Mouse (Mus musculus): Measurements from ENCODE around the gene Acsbg2.
"Not testable (repeated sequence)": the region's sequence is repeated elsewhere in the genome, so short reads cannot be mapped to it uniquely, and the experiment has no call there.

Acsbg2 gene

DNA sequence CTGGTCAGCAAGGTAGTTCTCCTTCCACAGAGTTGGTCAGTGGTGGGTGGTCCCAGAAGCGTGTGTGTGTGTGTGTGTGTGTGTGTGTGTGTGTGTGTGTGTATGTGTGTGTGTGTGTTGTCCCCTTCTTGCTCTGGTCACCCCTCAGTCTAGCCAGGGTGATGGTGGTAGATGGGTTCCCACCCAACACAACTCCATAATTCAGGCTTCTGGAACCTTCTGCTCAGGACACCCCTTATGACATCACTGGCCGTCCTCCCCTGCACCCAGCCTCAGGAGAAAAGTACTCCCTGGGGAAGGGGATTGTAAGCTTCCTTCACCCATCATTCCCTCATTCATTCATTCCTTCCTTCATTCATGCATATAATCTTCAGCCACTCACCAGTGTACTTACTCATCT is at the start of gene Acsbg2:
TSS of gene Acsbg2 (minus strand) at position 211 of the 400 bp plus-strand sequence.
- DNase-seq (ENCODE audit: low read depth) = no peak

GRCm38 (mm10) chr17:56919725-56920124 is 45.5 kb upstream of the Acsbg2 start:
- no peak for DNase-seq (ENCODE audit: low read depth)

GRCm38 (mm10) chr17:56917166-56917565 is 42.9 kb upstream of the Acsbg2 start:
- peak; percentile 60 for DNase-seq (ENCODE audit: low read depth)

GRCm38 (mm10) chr17:56913444-56913843 is 39.2 kb upstream of the Acsbg2 start:
- DNase-seq (ENCODE audit: low read depth) = no peak

GRCm38 (mm10) chr17:56913023-56913422 is 38.8 kb upstream of the Acsbg2 start:
- no peak for DNase-seq (ENCODE audit: low read depth)

GRCm38 (mm10) chr17:56909764-56910163 is 35.5 kb upstream of the Acsbg2 start:
- not testable (repeated sequence) for DNase-seq (ENCODE audit: low read depth)

GRCm38 (mm10) chr17:56907887-56908286 is 33.6 kb upstream of the Acsbg2 start:
- DNase-seq (ENCODE audit: low read depth) = no peak

- no peak for DNase-seq (ENCODE audit: low read depth)
Measured at GRCm38 (mm10) chr17:56907096-56907495, 32.8 kb upstream of the Acsbg2 start.

GRCm38 (mm10) chr17:56906166-56906565 is 31.9 kb upstream of the Acsbg2 start:
- no peak for DNase-seq (ENCODE audit: low read depth)

- DNase-seq (ENCODE audit: low read depth) = no peak
Measured at GRCm38 (mm10) chr17:56902698-56903097, 28.5 kb upstream of the Acsbg2 start.

DNA sequence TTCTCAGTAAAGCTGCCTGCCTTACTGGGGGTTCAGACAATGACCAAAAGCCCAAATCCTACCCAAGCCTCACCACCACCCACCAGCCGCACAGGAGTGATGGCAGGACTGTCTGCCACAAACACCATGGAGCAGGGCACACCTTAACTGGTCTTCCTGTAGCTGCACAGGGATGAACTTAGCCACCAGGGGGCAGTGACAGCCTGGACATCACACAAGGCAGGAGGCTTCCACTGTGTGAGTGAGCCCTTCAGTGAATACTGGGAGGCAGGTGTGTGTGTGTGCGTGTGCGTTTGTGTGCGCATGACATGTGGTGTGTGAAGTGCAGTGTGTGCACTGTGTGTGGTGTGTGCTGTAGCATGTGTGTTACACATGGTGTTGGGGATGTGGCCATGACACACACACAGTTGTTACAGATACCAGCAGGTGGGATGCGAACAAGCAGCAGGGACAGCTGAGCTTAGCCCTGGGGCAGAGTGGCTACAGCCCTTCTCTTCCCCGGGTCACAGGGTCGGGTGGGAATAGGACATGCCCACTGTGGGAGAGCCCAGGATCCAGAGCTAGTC is 23.5 kb upstream of the Acsbg2 start:
- peak; percentile 37 for DNase-seq (ENCODE audit: low read depth)

DNA sequence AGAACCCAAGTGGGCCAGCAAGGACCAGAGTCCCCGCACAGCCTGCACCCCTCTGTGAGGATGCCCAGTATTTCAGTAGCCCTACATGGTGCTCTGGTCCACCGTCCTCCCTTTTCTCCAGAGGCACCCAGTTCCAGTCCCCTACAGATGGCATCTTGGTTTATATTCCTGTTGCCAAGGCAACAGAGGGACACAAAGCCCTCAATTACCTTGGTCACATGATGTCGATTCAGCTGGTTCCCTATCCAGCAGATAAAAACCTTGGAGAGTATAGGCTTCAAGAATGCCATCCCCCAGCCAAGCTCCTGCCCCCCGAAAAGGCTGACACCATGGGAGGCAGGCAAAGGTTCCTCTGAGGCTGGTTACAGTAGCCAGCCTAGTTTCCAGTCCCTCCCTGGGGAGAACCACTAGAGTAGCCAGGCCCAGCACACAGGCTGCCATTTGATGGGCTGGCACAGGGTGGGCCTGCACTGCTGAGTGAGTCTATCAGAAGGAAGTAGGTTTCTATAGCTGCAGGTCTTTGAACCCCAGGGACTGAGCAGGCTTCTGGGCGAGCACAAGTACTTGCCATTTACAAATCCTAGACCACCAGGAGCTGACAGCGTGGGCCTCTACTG is 22.4 kb upstream of the Acsbg2 start:
- DNase-seq (ENCODE audit: low read depth) = no peak

DNA sequence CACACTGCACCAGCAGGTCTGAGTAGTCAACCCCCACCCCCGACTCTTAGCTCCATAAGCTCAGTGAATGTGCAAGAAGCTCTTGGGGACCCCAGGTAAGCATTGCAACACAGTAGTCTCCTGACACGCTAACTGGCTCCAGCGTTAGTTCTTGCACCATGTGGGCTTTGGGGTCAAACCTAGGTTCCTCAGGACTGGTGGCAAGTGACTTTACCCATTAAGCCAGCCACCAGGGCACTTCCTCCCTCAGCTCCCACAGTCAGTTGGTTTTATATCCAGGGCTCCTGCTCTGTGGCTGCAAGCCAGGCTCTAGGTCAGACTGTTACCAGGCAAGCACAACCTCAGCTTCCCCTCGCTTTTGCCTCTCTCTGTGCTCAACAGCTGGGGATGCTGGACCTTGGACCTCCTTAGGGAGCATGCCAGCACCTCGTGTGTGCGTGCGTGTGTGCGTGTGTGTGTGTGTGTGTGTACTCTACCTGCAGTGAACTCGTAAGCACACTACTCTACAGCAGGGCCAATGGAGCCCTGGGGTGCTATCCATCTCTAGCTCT is 21.2 kb upstream of the Acsbg2 start:
- DNase-seq (ENCODE audit: low read depth) = no peak

DNA sequence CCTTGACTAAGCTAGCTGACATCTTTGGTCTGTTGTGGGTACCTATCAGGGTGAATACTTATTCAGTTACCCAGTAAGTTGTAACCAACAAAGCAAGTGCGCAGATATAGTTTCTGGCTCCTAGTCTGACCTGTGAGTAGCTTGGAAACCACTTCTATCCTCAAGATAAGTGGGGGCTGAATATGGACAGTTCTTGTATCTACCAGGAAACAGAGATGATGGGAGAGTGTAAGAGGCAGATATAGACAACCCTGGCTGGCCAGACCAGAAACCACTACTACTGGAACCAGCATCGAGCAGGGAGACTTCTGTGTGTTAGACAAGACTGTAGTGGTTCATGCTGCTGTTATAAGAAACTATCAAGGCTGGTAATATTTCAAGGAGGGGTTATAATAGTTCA is 15.8 kb upstream of the Acsbg2 start:
- no peak for DNase-seq (ENCODE audit: low read depth)

GRCm38 (mm10) chr17:56888050-56888449 is 13.8 kb upstream of the Acsbg2 start:
- no peak for DNase-seq (ENCODE audit: low read depth)

- DNase-seq (ENCODE audit: low read depth) = no peak
Measured at GRCm38 (mm10) chr17:56884809-56885208, 10.6 kb upstream of the Acsbg2 start.

- DNase-seq (ENCODE audit: low read depth) = no peak
Measured at GRCm38 (mm10) chr17:56884331-56884730, 10.1 kb upstream of the Acsbg2 start.

DNA sequence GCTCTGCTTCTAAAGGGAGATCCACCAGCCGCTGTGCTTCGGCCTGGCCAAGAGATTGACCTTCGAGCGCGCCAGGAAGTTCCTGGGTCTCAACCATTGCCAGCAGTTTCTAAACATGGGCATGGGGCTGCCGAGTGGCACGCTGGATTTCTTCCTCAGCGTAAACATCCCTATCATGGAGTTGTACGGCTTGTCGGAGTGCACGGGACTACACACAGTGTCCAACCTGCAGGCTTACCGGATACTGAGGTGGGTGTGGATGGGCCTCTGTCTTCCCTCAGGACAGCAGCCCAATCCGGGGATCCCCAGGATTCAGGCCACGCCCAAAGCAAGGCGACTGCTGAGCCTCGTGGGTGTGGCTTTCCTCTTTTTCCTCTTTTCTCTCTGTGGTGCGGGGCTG is 9.4 kb upstream of the Acsbg2 start:
- no peak for DNase-seq (ENCODE audit: low read depth)

DNA sequence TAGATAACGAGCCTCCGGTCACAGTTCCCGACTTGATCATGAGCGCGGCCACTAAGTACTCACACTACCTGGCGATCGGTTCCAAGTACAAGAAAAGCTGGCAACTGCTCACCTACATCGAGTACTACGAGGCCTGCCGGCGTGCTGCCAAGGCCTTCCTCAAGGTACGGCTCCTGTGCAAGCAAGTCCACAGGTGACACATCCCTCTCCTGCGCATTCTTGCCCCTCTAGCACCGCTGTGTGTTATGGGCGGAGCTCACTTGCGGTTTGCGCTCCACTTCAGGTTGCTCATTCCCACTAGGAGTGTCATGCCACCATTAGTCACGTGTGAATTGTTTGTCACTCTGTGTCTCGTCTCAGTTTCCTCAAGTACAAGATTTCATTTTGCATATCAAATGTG is 3.2 kb upstream of the Acsbg2 start:
- DNase-seq (ENCODE audit: low read depth) = no peak

DNA sequence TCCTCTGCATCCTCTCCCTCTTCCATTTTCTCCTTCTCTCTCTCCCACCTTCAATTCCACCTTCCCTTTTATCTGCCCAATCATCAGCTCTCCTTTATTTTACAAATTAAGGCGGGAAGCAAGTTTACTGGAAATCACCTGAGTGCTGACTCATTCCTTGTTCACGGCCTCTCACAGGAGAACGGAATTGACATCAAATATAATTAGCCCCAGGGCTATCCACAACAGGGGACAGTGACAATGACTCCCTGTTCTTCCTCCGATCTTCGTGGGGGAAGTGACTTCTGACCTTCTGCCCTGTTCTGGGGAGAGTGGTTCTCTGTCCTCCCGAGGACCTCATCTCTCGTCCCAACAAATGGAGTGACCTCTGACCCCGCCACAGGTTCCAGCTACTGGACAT is 2.7 kb upstream of the Acsbg2 start:
- no peak for DNase-seq (ENCODE audit: low read depth)

DNA sequence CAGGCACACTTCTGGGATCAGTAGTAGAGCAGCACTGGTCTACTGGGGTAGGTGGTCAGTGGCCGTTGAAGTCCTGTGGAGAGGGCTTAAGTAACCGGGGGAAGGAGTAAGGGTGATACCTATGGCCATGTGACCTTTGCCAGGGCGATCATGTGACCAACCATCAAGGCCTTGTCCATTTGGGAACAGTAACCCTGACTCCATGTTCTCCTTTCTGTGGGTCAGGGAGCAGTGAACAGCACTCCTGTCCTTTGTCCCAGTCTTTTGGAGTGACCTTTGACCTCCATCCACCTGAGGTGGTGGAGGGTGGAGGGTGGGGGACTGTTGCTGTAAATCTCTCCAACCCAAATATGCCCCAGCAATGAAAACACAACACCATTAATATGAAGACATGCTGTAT is 2.2 kb upstream of the Acsbg2 start:
- no peak for DNase-seq (ENCODE audit: low read depth)

- no peak for DNase-seq (ENCODE audit: low read depth)
Measured at GRCm38 (mm10) chr17:56874936-56875651, 847 bp upstream of the Acsbg2 start, which contains the start of gene 1700061G19Rik. 1700061G19Rik (plus strand) TSS chr17:56875477.

GRCm38 (mm10) chr17:56872512-56872911 is 1.7 kb downstream of the Acsbg2 start:
- no peak for DNase-seq (ENCODE audit: low read depth)

Measured in fibroblast of lung, adult 2 months (primary cell).